Mouse (Mus musculus): Measurements from ENCODE around the gene Spatc1l. TPM values are rescaled to one million over a fixed set of nuclear protein-coding genes. Genes with fewer than 3 reads are reported as not detected.
A peak's percentile ranks its signal among the peaks of the same experiment; 100 is the strongest.

Gene Spatc1l
- not detected in 2 replicates for polyA plus RNA-seq (2016; fragmentation: Nextera tagmentation; extraction: Ambion mirVana)

DNA sequence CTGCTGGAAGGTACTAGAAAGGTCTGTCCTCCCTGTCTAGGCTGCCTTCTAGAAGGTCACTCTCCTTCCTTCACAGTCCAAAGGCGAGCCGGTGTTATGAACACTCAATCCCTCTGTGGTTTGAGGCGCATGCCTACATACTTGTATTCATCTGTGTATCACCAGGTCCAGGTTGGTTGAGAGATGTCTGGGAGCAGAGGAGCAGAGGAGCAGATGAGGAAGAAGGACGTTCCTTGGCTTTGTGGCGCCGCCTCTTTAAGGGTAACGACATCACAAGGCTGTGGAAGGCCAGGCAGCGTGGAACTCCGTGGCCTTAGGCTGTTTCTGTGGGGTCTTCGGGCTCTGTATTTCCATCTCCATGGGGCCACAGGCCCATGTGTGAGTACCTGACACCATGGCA is at the start of gene Spatc1l:
Spatc1l (plus strand) TSS at position 301 of the 400 bp plus-strand sequence.
- Histone ChIP-seq H3K36me3 (no peaks in the 10 kb centered on the region), H3K4me1 (no peaks in the 10 kb centered on the region), H3K27ac (no peak within 1 kb of the TSS), H3K9me3 (replicated peaks) (no peaks in the 10 kb centered on the region), H3K9ac (no peak within 1 kb of the TSS), H3K4me3 (no peak within 1 kb of the TSS), H3K27me3 (no peaks in the 10 kb centered on the region), H3K4me2 (replicated peaks) (no peak within 1 kb of the TSS)
- 93% methylated on average over 10 of the region's 10 CpGs for WGBS
- ATAC-seq (ENCODE audit: low FRiP score): no peak

DNA sequence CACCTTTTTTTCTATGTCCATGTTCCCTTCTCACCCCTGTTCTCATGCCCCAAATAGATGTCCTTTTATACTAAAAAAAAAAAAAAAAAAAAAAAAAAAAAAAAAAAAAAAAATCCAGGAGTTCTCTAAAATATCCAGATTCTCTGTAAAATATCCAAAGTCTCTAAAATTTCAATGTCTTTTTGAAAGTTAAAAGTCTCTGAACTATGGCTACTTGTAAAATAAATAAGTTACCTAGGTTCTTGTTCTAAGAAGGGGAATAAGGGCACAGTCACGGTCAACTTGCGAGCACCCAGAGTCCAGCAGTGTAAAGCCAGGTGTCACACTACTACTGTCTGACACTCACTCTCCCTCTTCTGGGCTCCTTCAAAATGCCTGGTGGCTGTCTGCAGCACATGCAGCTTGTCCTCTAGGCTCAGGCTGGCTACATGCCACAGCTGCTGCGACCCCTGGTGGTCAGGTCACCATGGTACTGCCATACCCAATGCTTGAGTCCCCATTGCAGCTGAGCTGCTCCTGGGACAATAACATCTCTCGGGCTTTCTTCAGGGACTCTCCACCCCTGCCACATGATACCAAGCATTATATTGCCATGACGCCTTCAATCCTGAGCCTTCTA is 49.0 kb upstream of the Spatc1l start:
- H3K36me3 ChIP-seq: peaks cover 70% of the 10 kb centered on the region

DNA sequence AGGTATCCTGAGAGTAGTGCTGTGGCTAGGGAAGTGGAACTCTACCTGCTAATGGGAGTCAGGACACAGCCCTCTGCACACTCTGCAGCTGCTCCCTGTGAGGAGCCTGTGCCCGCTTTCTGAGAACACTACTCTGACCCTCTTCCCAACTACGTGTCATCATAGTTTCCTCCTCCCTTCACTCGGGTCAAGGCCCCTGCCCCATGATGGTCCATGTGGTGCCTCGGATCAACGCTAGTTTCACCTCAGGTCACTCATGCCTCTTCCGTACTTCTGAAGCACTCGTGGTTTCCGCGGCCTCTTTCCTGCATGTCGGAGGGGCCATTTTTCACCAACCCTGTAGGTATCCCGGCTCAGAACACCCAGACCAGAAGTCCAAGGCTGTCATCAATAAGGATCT is 31.1 kb upstream of the Spatc1l start:
- Histone ChIP-seq H3K27ac (peak overlapping the region; percentile 49), H3K36me3 (peaks cover 25% of the 10 kb centered on the region), H3K27me3 (no peaks in the 10 kb centered on the region), H3K4me2 (replicated peaks) (peak overlapping the region; percentile 83), H3K9ac (peak overlapping the region; percentile 65), H3K9me3 (replicated peaks) (no peaks in the 10 kb centered on the region), H3K4me1 (peaks cover 28% of the 10 kb centered on the region), H3K4me3 (peak overlapping the region; percentile 64)
- WGBS: 2% methylated on average over 11 of the region's 11 CpGs
- no peak for ATAC-seq (ENCODE audit: low FRiP score)

More for the DNA sequence above, 49.0 kb upstream of the Spatc1l start:
- no peaks in the 10 kb centered on the region for H3K27me3 ChIP-seq
- no peaks in the 10 kb centered on the region for H3K4me1 ChIP-seq
- H3K4me2 ChIP-seq (replicated peaks): no peak overlapping the region
- H3K27ac ChIP-seq: no peak overlapping the region
- H3K9ac ChIP-seq: no peak overlapping the region
- ATAC-seq (ENCODE audit: low FRiP score): peak; percentile 54; the same call in 1 of the 2 replicates
- no peak overlapping the region for H3K4me3 ChIP-seq
- 43% methylated on average over 5 of the region's 5 CpGs for WGBS
- peaks cover 2% of the 10 kb centered on the region for H3K9me3 ChIP-seq (replicated peaks)

DNA sequence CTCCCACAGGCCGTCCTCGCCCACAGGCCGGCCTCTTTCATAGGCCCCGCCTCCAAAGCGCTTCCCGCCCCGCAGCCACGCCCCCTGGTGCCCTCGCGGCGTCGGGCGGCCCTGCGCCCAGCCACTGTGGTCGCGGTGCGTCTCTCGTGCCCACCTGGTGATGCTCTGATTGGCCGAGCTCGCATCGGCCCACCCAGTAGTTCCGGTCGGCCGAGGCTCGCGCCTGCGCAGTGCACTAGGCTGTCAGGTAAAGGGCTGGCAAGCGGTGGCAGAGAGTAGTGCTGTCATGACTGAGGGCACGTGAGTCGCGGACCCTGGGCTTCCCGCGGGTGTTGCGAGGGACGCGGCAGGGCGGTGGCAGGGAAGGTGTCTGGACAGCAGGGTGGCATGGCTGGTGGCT is 30.7 kb upstream of the Spatc1l start, which contains the start of gene Lss:
Lss (plus strand) TSS at position 214 of the 400 bp plus-strand sequence.
- Histone ChIP-seq H3K27ac (peak within 1 kb of the TSS; percentile 81), H3K4me1 (peaks cover 28% of the 10 kb centered on the region), H3K4me3 (peak within 1 kb of the TSS; percentile 64), H3K27me3 (no peaks in the 10 kb centered on the region), H3K36me3 (peaks cover 29% of the 10 kb centered on the region), H3K9me3 (replicated peaks) (no peaks in the 10 kb centered on the region), H3K4me2 (replicated peaks) (peak within 1 kb of the TSS; percentile 83), H3K9ac (peak within 1 kb of the TSS; percentile 65)
- WGBS: under 1% methylated on average over 37 of the region's 37 CpGs
- ATAC-seq (ENCODE audit: low FRiP score): peak; percentile 100

DNA sequence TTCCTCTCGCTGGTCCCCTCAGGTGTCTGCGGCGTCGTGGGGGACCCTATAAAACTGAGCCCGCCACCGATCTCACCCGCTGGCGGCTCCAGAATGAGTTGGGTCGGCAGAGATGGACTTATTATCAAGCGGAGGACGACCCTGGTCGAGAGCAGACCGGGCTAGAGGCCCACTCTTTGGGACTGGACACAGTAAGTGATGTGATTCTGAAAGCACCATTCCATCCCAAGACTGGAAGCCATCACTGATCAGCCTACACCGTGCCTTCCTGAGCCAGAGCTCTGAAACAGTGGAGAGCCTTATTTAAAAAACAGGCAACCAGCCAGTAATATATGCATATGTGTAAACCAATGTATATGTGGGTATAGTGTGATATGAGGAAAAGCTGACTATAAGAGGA is 30.2 kb upstream of the Spatc1l start:
- Histone ChIP-seq H3K9ac (peak overlapping the region; percentile 65), H3K27me3 (no peaks in the 10 kb centered on the region), H3K27ac (peak overlapping the region; percentile 81), H3K4me2 (replicated peaks) (peak overlapping the region; percentile 83), H3K4me3 (peak overlapping the region; percentile 64), H3K36me3 (peaks cover 32% of the 10 kb centered on the region), H3K9me3 (replicated peaks) (no peaks in the 10 kb centered on the region), H3K4me1 (peaks cover 28% of the 10 kb centered on the region)
- WGBS: under 1% methylated on average over 14 of the region's 14 CpGs
- ATAC-seq (ENCODE audit: low FRiP score): peak; percentile 55

DNA sequence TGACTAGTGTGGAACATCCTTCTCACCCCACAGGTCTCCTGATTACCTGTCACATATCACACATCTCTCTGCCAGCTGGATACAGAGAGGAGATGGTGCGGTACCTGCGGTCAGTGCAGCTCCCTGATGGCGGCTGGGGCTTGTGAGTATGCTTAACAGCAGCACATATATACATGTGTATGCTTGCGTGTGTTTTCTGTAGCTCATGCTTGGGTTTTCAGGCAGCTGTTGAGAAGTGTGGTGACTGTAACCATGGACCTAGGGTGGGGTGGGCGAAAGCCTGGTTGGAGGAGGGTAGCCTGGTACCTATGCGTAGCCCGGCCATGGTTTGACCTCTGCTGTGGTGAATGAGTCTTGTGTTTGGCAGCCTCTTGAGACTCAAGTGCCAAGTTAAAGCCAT is 26.5 kb upstream of the Spatc1l start:
- H3K27ac ChIP-seq: no peak overlapping the region
- no peak overlapping the region for H3K4me3 ChIP-seq
- ATAC-seq (ENCODE audit: low FRiP score): no peak
- H3K36me3 ChIP-seq: peaks cover 66% of the 10 kb centered on the region
- H3K27me3 ChIP-seq: no peaks in the 10 kb centered on the region
- H3K9ac ChIP-seq: no peak overlapping the region
- no peak overlapping the region for H3K4me2 ChIP-seq (replicated peaks)
- no peaks in the 10 kb centered on the region for H3K9me3 ChIP-seq (replicated peaks)
- H3K4me1 ChIP-seq: peaks cover 26% of the 10 kb centered on the region
- 92% methylated on average over 7 of the region's 7 CpGs for WGBS

DNA sequence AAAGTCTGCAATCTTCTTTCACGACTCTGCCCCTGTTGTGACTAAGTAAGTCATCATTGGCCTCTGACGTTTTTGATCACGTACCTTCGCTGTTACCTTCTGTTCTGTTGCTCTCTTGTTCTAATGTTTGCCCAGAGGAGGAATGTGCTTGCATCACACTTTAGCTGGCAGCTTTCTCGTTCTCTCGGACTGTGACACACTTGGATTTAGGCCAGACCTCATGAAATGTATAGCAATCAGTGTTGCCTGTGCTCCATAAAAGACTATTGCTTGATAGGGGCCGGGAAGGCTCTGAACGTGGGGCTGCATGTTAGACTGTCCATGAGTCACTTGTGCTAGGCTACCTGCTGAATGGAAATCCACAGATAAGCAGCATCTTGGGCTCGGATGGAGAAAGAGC is 24.5 kb upstream of the Spatc1l start:
- no peak overlapping the region for H3K4me3 ChIP-seq
- peaks cover 87% of the 10 kb centered on the region for H3K36me3 ChIP-seq
- no peaks in the 10 kb centered on the region for H3K9me3 ChIP-seq (replicated peaks)
- ATAC-seq (ENCODE audit: low FRiP score): no peak
- WGBS: 84% methylated on average over 9 of the region's 9 CpGs
- H3K27ac ChIP-seq: no peak overlapping the region
- peaks cover 13% of the 10 kb centered on the region for H3K4me1 ChIP-seq
- H3K4me2 ChIP-seq (replicated peaks): no peak overlapping the region
- no peak overlapping the region for H3K9ac ChIP-seq
- H3K27me3 ChIP-seq: no peaks in the 10 kb centered on the region

DNA sequence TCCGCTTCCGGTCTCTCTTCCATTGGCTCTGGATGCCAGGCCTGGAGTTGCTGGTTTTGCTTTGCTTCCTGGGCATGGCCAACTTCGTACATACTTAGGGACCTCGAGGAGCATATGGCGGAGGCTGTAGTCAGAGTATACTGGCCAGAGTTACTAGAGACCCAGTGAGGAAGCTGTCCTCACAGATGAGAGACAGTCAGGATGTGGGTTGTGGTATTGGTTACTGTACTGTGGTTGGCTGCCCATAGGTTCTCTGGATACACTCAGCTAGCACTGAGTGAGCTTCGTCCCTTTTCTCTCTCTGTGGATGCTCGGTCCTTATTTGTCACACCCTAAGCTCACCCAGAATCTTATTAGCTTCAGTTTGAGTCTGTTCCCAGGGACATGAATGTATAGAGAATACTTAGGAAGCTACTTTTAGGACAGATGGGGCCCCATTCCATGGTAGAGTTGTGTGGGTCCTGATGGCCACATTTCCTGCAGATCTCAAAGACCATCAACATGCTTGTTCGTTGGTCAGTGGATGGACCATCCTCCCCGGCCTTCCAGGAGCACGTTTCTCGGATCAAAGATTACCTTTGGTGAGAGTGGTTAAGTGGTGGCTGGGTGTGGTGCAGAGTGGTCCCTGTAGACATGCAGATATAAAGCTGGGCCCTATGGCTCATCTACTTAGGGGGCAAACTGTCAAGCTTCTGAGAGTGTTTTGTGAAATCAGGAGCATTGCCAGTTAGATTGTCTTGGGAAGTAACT is 20.6 kb upstream of the Spatc1l start:
- Histone ChIP-seq H3K27ac (no peak overlapping the region), H3K27me3 (no peaks in the 10 kb centered on the region), H3K9me3 (replicated peaks) (no peaks in the 10 kb centered on the region), H3K36me3 (peaks cover 96% of the 10 kb centered on the region), H3K4me2 (replicated peaks) (no peak overlapping the region), H3K4me1 (no peaks in the 10 kb centered on the region), H3K9ac (no peak overlapping the region), H3K4me3 (no peak overlapping the region)
- 95% methylated on average over 11 of the region's 11 CpGs for WGBS
- no peak for ATAC-seq (ENCODE audit: low FRiP score)

DNA sequence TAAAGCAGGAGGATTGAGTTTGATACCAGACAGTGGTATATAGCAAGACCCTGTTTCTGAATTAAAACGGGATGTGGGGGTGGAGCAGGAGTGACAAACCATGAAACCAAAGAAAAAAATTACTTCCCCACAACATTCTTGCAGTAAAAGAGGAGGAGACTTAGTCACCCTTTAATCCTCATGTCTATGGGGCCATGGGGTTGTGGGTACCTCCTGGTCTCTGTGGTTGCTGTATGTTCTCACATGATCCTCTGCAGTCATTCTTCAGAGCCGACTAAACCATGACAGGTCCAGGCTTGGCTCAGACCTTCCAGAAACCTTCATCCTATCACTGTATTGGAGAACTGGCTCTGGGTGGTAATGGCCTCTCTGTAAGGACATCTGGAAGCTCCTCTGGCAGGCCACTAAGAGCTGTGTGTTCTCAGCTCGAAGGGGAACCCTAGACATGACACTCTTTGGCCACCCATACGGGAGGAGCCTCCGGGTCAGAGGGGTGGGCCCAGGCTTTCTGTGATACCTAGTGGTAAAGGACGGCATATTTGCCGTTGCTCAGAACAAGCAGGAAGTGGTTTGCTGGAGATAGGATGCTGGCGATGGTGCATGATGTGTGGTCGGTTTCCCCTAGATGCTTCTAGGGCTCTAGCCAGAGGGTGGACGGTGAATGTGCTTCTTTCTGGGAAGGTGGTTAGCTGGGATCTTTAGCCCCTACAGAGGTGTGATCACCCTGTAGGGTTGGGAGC is 19.3 kb upstream of the Spatc1l start:
- Histone ChIP-seq H3K4me3 (no peak overlapping the region), H3K27me3 (no peaks in the 10 kb centered on the region), H3K9me3 (replicated peaks) (no peaks in the 10 kb centered on the region), H3K4me1 (no peaks in the 10 kb centered on the region), H3K4me2 (replicated peaks) (no peak overlapping the region), H3K36me3 (peaks cover 97% of the 10 kb centered on the region), H3K27ac (no peak overlapping the region), H3K9ac (no peak overlapping the region)
- ATAC-seq (ENCODE audit: low FRiP score): no peak
- 91% methylated on average over 10 of the region's 10 CpGs for whole genome bisulfite sequencing

DNA sequence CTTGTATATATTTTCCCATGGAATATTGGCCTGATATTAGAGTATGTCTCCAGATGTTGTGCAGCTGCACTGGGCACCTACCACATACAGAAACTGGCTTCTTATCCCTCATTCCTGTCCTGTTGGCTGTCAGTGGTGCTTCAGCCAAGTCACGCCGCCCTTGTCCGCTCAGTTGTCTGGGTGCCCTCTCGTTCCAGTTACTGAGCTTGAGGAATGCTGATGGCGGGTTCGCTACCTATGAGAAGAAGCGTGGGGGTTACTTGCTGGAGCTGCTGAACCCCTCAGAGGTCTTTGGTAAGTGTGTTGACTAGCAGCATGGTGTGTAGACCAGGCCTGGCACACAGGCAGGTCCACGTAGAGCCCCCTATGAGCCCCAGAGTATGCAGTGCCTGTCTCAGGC is 15.5 kb upstream of the Spatc1l start:
- no peak for ATAC-seq (ENCODE audit: low FRiP score)
- no peak overlapping the region for H3K4me2 ChIP-seq (replicated peaks)
- peaks cover 100% of the 10 kb centered on the region for H3K36me3 ChIP-seq
- H3K9me3 ChIP-seq (replicated peaks): no peaks in the 10 kb centered on the region
- H3K4me3 ChIP-seq: no peak overlapping the region
- no peak overlapping the region for H3K27ac ChIP-seq
- H3K27me3 ChIP-seq: no peaks in the 10 kb centered on the region
- 90% methylated on average over 8 of the region's 8 CpGs for WGBS
- no peak overlapping the region for H3K9ac ChIP-seq
- H3K4me1 ChIP-seq: no peaks in the 10 kb centered on the region

DNA sequence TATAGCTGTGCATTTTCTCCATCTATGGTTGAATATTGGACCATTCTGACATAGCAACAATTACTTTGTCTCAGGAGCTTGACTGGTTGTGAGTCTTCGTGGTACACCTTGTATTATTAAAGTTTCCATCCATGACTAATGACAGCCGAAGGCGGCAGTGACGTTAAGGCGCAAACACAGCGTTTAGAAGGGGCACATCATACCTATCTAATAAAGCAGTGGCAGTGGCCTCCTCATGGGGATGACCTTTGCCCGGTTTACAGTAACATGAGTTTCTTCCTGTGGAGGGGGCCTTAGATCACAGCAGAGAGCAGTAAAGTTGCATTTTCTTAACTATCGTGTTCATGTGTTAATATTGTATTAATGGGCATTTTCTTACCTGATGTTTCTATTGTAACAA is 13.9 kb upstream of the Spatc1l start:
- 94% methylated on average over 8 of the region's 8 CpGs for WGBS
- ATAC-seq (ENCODE audit: low FRiP score): no peak
- Histone ChIP-seq H3K27ac (no peak overlapping the region), H3K4me3 (no peak overlapping the region), H3K36me3 (peaks cover 100% of the 10 kb centered on the region), H3K4me1 (no peaks in the 10 kb centered on the region), H3K9ac (no peak overlapping the region), H3K4me2 (replicated peaks) (no peak overlapping the region), H3K27me3 (no peaks in the 10 kb centered on the region), H3K9me3 (replicated peaks) (no peaks in the 10 kb centered on the region)

DNA sequence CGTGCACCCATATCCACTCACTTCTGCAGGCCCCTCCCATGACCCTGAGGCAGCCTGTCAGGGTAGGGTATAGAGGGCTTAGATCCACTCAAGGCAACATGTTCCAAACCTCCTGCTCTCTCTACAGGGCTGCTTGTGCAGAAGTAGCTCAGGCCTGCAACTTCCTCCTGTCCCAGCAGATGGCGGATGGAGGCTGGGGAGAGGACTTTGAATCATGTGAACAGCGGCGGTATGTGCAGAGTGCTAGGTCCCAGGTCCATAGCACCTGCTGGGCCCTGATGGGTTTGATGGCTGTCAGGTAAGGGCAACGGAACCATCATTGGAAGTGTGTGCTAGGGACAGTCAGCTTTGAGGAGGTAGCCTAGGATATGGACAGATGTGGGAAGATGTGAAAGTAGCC is 11.6 kb upstream of the Spatc1l start:
- Histone ChIP-seq H3K4me1 (no peaks in the 10 kb centered on the region), H3K9me3 (replicated peaks) (no peaks in the 10 kb centered on the region), H3K27ac (no peak overlapping the region), H3K36me3 (peaks cover 97% of the 10 kb centered on the region), H3K27me3 (no peaks in the 10 kb centered on the region), H3K4me2 (replicated peaks) (no peak overlapping the region), H3K4me3 (no peak overlapping the region), H3K9ac (no peak overlapping the region)
- WGBS: 87% methylated on average over 5 of the region's 5 CpGs
- ATAC-seq (ENCODE audit: low FRiP score): no peak
